8 mouse cellular contexts compared by ENCODE assay signal in the genomic region with DNA sequence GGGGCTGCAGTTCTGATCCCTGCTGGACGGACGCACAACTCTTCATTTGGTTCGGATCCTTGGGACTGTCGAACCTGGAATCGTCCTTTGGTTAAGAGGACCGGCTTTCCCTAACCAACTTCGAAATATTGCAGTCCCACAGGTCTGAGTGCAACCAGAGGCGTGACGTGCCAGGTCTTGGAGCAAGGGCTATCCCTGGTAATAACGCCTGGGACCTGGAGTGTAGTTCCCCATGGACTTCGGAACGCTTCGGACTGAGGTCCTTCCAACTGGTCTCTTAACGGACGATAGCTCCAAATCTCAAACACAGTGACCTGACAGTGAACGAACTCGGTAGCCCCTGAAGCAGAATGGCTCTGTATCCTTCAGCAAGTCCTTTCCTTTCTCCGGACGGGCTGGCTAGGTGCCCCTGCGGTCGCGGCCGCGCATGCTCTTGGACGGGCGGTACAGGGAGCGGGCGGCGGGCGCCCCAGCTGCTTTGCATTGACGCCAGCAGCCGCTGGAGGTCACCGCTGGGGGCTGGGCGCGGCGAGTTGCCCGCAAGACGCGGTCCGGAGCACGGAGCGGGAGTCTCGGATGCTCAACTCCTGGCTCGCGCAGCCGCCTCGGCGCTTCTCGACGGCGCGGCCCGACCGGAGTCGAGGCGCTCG. TPM values are rescaled to one million over a fixed set of nuclear protein-coding genes. Genes with fewer than 3 reads are reported as not detected.
DNase-seq lines count a peak whose midpoint lies in the region.

No protein-coding gene starts in this region.

- peak; percentile 99 for DNase-seq in adrenal gland, postnatal 10 days
- peak; percentile 90 for DNase-seq in embryo, embryonic 9.5 days (ENCODE audit: extremely low spot score)
- DNase-seq in heart, adult 11 months, result peak; percentile 100
- DNase-seq in kidney, adult 11 months, result peak; percentile 97
- DNase-seq in left cerebral cortex, postnatal 36 days (ENCODE audit: low spot score in 2 of 2), result peak; percentile 79 to 81
- peak; percentile 93 for DNase-seq in mesoderm, embryonic 11.5 days (ENCODE audit: low read depth, low spot score)
- peak; percentile 75 for DNase-seq in right cerebral cortex, postnatal 14 days
- peak; percentile 93 for DNase-seq in urinary bladder, postnatal 14 days (ENCODE audit: low spot score)

- intact Hi-C loops in left cerebral cortex, postnatal 36 days (cut with DNase I), result loop anchor here (2.0 kb wide), 1 partner anchor 132 kb away; a partner anchor contains a TSS

RNA-seq across cellular contexts. Expression of a gene that starts 0.6 kb away (rescaled TPM):
- 10 to 100 TPM; 29.9 to 31.0 TPM for total RNA-seq in adrenal gland, postnatal 10 days (2021)
- 1 to 10 TPM; 6.6 to 8.2 TPM for total RNA-seq in left cerebral cortex, postnatal 36 days (2021)

Comparison
In these comparisons a context has a peak if more than half of its experiments do, and no peak if none do; other contexts are left out.
1. Peak in every context shown above with its lines: DNase-seq.